Mouse (Mus musculus) brain, embryonic 18.5 days (tissue): ENCODE results near the gene Ecel1.

Experiments used
- DNase-seq: peaks from one replicate; pipeline ENCODE4 v3.0.0-alpha.2; 2012; ENCODE audit warnings: low read depth, low spot score

The Ecel1 gene

DNA sequence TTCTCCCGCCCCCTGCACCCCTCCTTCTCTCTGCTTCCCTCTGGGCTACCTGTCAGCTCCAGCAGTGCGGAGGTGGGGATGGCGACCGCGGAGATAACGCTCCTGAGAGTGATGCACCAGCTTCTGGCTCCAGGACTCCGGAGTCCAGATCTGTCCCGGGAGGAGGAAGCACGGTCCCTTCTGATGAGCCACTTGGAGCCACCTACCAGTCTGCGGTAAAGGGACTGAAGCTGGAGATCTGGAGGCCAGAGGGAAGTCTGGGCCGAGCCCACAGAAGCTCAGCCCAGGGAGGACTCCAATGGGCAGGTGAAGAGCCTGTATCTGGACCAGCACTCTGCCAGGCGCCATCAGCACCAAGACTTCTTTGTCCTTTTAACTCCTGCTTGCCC lies at the start of gene Ecel1:
Gene Ecel1, minus strand, starts transcription at position 323 of the 389 bp plus-strand sequence.
- no peak for DNase-seq

DNA sequence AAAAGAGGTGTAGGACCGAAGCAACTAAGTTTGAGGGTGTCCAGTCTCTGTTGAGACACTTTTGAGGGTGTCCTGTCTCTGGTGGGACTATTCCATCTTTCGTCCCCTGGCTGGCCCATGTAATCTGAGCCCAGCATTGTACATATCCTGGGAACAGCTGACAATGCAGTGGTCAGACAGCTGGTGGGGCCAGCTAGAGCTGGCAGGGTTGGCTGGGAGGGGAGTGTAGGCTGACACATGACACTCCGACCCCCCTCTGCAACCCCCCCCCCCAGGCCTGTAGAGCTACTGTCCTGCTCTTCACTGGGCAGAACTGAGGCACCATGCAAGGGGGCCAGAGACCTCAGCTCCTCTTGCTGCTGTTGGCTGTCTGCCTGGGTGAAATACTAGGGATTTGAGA lies 49.2 kb upstream of the Ecel1 start:
- DNase-seq = no peak

DNA sequence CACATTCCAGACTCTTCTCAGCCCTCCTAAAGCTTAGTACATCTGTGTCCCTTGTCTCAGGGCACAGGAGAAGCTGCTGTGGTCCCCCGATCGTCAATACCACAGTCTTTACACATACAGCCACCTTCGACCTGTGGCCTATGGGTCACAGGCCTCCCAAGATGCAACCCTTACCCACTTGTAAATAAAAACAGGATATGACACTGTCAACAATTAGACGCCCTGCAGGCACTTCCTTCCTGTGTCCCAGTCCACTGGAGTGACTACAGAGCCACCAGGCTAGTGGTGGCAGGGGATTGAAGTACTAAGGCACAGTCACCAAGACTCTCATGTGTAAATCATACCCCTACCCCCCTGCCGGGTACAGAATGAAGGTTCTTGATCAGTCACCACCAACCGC lies 48.7 kb upstream of the Ecel1 start:
- DNase-seq = no peak

DNA sequence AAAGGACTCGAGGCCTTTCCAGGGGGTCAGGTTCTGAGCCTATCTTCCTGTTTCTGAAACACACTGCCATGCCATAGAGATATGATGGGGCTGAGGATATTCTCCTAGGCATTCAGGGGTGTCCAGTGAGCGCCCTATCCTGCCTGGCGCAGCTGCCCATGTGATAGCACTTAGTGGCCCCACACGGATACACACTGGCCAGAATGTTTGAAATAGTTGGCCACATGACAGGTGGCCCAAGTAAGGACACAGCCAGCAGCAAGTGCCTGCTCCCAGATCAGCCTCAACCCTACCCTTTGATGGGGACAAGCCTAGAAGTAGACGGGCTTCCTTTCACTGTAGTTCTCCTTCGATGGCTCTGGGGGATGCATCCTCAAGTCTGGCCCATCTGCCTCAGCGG lies 48.1 kb upstream of the Ecel1 start, which contains the start of gene Chrng:
Gene Chrng, plus strand, starts transcription at position 193 of the 400 bp plus-strand sequence.
- no peak for DNase-seq

DNA sequence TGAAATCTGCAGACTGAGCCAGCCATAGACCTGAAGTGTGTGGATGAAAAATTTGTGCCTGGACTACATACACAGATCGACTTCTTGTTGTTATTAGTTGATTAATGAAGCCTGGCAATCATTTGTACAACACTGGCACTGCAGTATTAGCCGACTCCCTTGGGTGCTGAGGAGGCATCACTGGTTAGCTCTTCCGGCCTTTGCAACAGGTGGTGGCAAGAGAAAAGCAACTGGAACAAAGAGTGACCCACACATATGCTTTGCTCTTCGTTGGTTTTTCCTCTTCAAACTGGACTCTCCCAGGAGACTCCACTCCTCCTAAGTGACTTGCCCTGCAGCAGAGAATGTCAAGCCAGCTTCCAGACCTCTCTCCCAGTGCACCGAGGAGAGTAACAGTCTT lies 47.5 kb upstream of the Ecel1 start:
- DNase-seq = no peak

DNA sequence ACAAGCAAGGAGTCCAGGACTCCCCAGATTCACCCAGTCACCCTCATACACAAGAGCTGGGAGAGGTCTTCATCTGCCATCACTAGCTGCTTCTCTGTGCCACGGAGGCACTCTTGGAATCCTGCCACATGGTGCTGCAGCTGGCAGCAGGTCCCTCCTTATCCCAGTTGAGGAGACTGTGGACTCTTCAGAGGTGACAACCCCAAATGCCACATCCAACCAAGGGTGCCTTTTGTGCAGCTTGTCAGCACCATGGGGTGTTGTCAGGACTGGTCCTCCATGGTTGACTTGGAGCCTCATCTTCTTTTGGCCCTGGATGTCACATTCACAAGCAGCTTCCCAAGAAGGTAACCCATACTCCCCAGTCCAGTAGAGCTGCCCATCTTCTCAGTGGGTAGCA lies 45.5 kb upstream of the Ecel1 start:
- no peak for DNase-seq

DNA sequence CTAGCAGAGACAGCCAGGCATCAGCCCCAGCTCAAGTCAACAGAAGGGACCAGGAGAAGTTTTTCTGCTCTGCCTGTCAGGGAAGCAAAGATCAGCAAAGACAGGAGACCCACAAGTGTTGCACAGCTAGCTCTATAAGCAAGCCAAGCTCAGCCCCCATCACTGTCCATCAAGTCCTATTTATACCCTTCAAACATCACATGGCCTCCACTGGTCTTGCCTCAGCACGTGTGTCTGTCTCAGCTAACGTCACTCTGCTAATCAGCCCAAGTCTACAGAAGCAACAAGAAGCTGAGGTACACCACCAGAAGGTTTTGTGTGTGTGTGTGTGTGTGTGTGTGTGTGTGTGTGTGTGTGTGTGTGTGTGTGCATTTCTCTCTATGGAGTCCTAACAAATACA lies 44.5 kb upstream of the Ecel1 start:
- no peak for DNase-seq

DNA sequence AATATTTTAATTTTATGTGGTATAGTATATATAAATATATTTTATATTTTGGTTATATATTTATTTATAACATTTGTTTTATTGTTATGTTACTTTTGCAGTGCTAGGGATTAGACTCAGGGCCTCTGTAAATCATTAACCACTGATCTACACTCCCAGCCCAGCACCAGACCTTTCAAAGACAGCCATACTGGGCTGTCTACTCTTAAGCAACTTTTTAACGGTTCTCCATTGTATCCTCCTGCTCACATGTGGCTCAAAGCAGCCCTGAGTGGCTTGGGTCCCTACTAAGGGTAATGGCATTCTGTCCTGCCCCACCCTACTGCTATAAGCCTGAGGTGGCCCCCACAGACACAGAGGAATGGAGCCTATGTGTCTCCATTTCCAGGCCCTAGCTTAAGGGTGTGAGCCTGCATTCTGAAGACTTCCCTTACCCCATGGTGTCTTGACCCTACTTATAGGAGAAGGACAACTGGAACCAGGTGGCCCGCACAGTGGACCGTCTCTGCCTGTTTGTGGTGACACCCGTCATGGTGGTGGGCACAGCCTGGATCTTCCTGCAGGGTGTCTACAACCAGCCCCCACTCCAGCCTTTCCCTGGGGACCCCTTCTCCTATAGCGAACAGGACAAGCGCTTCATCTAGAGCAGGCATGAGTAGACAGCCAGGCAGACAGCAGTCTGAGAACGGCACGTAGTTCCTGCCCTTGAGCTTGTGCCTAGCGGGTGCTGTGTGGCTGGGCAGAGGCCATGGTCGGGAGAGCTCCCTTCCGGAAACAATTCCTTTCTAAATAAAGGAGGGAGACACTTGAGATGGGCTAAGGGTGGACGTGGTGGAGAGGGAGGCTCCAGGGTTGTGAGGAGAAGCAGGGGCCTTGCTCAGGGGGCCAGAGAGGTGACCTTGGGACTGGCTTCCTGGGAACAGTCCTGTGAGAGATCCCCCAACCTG lies 42.1 kb upstream of the Ecel1 start:
- no peak for DNase-seq

DNA sequence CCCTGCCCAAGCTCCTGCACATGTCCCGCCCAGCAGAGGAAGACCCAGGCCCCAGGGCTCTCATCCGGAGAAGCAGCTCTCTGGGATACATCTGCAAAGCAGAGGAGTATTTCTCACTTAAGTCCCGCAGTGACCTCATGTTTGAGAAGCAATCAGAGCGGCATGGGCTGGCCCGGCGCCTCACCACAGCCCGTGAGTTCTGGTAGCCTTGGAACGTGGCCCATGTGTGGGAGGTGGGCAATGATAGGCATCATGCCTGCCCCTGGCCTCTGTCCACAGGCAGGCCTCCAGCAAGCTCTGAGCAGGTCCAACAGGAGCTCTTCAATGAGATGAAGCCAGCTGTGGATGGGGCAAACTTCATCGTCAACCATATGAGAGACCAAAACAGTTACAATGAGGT lies 41.0 kb upstream of the Ecel1 start:
- DNase-seq = no peak

DNA sequence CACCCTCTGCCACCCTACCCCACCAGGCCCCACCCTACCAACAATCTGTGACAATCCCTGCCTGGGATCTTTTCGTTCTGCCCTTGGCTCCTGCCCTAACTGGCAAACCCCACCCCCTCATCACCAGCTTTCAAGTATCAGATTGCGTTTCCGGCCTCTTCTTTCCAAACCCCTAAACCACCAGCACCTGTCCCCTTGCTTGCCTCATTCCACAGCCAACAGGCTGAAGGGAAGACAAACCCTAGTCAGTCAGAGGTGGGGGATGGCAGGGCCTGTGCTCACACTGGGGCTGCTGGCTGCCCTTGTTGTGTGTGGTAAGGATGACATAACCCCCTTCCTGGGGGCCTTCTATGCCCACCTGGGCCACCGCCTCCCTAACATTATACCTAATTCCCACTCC lies 34.1 kb upstream of the Ecel1 start, which contains the start of gene Chrnd:
Gene Chrnd, plus strand, starts transcription at position 179 of the 400 bp plus-strand sequence.
- no peak for DNase-seq

DNA sequence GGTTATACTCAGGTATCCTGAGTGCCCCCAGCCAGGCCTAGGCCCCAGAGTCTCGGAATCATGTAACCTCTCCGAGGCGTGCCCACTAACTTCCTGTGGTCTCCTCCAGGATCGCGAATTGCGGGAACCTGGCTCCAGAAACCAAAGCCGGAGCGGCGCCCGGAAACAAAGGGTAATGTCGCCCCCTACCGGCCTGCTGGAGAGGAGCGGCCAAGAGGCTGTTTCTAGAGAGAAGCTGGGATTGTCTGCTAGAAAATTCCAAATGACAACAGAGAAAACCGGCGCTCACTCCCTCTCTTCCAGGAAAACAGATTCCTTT lies 30.7 kb upstream of the Ecel1 start:
- peak; percentile 47 for DNase-seq

DNA sequence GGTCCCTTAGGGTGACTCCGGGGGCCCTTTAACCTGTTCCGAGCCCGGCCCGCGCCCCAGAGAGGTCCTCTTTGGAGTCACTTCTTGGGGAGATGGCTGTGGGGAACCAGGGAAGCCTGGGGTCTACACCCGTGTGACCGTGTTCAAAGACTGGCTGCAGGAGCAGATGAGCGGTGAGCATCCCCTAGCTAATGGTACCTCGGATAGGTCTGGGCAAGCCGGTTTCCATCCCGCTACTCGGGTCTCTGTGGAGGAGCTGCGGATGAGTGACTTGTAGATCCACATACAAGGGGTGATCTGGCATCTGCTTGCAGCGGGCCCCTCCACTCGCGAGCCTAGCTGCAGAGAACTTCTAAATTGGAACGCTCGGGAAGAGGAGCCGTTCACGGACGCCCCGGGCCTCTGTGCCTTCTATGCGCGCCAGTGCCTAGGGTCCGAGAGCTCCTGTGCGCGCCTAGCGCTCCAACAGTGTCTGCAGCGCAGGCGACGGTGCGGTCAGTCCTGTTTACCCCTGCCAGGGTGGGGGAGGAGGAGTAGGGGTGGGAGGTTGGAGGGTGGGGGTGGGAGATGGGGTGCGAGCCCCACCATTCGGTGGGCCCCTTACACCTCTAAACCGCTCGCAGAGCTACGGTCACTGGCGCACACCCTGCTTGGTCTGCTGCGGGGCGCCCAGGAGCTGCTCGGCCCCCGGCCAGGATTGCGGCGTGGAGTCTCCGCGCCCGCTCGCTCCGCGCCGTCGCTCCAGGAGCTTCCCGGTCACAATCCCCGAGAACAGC lies 30.1 kb upstream of the Ecel1 start:
- no peak for DNase-seq

DNA sequence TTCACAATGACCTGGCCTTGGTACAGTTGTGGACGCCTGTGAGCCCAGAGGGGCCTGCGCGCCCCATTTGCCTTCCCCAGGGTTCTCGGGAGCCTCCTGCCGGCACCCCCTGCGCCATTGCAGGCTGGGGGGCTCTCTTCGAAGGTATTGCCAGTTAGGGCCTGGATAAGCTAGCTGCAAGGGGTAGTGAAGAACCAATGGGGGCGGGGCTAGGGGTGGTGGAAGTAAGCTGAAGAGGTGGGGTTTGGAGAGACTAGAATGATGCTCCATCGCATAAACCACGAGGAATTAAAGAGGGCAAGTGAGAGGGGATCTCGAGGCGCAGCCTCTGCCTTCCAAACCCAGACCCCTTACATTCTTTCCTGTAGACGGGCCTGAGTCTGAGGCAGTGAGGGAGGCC lies 29.2 kb upstream of the Ecel1 start:
- DNase-seq = no peak

DNA sequence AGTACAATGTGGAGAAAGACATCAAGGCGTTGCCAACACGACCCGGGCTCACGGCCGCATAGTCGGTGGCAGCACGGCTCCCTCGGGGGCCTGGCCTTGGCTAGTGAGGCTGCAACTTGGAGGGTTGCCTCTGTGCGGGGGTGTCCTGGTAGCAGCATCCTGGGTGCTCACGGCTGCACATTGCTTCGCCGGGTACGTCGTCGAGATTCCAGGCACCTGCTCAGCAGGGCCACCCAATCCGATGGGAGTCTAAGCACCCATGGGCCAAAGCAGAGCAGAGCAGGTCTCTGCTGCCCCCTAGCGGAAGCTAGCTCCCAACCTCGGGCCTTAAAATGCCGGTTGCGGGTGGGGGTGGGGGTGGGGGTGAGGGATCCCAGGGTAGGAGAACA lies 28.4 kb upstream of the Ecel1 start:
- DNase-seq = no peak

DNA sequence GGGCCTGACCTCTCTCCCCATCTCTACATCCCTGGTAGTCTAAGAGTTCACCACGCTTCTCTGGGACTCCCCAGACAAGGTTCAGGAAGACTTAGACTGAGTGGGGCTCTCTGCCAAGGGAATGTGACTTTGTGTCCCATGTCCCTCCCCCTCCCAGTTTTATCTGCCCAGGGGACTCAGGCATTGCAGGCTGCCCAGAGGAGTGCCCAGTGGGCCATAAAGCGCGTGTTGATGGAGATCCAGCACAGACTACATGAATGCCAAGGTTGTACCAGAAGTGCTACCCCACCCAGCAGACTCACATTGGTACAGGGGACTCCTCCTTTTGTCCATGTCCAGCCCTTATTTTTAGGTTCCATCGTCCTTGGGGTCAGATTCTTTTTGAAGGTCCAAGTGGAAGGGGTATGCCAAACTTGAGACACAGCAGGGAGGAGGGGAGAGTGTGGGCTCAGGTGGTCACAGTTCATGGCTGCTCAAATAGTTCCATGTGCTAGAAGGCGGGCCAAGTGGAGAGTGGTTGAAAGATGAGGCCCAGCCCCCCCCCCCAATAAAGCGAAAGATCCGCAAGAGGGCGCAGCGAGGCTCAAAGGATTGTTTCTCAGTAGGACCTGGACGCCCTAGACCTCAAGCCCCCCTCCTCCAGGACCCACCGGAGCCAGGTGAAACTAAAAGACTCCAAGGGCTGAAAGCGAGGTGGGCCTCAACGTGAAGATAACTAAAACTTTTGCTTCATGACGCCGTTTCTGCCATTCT lies 27.9 kb upstream of the Ecel1 start:
- no peak for DNase-seq

DNA sequence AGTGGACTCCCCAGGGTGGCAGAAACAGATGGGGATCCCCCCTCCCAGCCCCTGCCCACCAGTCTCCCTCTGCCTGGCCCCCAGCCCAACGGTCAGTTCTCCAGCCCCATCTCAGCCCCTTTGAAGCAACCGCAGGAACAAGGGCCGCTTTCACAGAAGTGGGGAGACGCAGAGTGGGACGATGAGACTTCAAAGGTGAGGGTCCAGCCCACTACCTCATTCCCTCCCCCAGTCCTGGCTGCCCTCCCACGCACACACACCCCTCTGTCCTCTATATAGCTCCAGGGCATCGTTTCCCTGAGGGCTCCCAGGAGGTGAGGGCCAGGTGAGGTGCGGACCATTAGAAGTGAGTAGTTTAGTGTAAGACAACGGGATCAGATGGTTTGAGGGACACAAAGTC lies 26.7 kb upstream of the Ecel1 start, which contains the start of gene Prss56:
Gene Prss56, plus strand, starts transcription at position 301 of the 400 bp plus-strand sequence.
- no peak for DNase-seq

DNA sequence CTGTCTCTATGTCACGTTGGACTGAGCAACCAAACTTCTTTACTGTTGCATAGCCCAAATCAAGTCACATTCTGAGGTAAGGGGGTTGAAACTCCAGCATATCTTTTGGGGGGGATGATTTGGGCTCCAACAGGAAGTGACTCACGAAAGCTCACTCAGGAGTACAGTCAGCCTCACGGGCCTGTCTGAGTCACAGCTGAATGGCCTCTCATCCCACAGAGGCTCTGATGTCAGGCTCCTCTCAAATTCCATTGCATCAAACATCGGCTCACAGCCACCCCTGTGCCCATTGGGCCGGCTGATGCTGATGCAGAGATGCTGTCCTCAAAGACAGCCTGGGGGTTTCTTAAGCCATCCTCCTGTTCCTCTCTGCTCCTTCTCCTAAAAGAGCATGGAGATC lies 24.6 kb upstream of the Ecel1 start:
- DNase-seq = no peak

DNA sequence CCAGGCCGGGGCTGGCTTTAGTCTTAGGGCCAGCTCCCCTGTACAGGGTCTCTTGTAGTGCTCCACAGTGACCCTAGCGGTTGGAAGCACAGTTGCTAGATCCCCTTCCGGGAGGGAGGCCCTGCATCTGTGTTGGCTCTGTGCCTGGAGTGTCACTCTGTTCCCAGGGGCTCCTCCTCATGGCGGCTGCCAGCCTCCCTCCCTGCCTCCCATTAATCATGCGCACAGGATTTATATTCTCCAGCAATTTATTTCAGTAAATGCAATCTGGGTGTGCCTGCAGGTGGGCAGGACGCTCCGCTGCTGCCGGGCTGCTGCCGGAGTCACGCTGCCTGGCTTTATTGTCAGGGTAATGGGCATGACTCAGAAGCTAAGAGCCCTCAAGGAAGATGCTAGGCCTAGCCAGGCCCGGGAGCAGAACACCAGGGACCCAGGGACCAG lies 19.6 kb upstream of the Ecel1 start:
- peak; percentile 30 for DNase-seq

DNA sequence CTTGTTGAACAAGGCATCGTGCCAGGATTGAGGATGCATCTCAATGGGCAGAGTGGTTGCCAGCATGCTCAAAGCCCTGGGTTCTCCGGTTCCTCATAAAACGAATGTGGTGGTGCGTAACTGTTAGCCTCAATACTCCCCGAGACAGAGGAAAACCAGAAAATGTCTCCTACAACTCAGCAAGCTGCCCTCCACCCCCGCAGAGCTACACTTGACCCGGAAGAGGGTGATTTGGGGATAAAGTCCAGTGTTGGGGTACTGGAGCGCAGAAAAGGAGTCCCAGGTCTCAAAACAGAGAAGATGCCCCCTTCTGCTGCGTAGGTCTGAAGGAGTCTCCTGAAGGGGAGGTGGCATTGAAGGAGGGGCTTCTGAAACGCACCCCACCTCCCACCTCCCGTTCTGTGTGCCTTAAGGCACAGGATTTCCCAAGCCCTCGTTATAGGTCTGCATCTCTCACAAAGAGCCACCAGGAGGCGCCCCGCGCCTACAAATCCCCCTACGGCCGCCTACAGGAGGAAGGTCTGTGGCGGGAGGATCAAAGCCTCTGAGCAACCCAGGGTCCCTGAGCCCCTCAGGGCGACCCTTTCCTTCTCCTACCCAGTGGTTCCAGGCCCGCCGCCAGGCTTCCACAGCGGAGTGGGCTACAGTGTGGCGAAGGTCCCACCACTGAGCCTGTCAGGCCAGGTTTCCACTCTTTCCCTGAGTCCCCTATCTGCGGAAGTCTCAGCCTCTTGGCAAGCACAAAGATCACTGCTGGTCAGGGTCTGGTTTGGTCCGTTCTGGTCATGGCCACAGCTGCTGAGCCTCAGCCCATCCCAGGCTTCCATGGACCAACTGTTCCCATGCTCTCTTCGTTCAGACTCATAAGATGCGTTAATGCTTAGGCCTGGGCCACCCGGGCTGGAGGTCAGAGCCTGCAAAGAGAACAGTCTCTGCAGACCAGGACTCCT lies 18.0 kb upstream of the Ecel1 start:
- DNase-seq = no peak

DNA sequence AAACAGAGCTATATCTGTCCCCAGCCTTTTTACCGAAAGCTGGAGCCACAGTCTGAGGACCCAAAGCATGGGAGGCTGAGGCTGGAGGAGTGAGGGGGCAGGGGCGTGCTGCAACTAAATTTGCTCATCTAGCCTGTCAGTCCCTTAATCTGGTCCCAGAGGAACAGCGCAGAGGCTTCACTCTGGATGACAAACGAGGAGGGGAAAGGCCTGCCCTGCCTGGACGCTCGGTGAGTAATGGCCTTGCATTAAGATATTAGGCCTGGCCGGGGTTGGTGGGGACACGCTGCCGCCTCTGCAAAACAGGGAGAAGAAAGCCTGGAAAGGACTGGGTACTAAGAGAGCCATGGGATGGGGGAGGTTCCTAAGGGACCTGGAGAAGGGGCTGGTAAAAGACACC lies 16.0 kb upstream of the Ecel1 start:
- DNase-seq = no peak

DNA sequence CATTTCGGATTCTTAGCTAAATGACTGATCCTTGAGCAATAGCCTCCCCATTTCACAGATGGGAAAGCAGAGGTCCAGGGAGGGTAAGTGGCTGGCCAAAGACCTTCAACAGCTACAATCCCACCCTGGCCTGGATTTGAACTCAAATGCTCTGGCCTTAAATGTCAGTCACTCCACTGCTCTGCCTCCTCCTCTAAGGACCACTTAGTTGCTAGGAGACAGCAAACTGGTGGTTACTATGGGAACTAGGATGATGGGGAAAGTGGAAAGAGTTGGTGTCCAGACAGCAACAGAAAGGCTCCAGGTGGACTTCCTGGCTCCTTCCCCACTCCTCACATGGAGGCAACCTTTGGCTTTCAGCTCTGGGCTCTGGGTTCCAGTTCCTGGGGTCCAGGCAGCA lies 15.0 kb upstream of the Ecel1 start:
- DNase-seq = no peak
